Mouse (Mus musculus): ENCODE measurements around the gene Slc8a2. TPM values are rescaled to one million over a fixed set of nuclear protein-coding genes. Genes with fewer than 3 reads are reported as not detected.

Slc8a2 gene
- polyA plus RNA-seq, 1 experiment from 2014 or later, result 0.25 TPM

DNA sequence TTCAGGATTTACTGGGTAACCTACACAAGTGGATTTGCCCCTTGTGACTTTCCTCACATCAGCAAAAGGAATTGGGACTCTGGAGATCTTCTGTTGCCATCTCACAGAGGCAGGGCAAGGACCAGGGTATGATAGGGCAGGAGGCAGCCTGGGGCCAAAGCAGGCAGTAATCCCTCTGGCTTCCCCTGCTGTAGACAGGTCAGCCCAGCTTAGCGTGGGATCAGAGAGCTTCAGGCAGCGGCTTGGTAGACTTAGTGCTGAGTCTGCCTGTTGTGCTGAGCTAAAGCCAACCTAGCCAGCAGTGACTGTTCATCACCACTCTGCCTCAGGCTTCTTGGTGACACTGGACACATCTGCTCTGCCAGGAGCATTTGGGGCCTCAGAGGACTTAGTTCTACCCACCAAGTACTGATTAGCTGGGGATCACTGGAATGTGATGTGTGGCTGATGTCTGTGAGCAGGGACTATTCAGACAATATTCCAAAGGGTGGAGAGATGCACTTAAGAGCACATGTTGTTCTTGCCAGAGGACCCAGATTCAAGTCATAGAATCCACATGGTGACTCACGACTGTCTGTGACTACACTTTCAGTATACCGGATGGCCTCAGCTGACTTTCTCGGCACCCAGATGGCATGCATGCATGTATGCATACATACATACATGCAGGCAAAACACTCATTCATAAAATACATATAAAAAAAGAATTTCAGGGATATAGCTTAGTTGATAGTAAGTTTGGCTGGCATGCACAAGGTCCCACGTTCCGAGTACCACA is 24.8 kb upstream of the Slc8a2 start:
- H3K27ac ChIP-seq (replicated peaks), result no peak overlapping the region
- WGBS, result 92% methylated on average over 7 of the region's 7 CpGs
- H3K36me3 ChIP-seq, result peaks cover 80% of the 10 kb centered on the region
- DNase-seq (ENCODE audit: low spot score), result no peak
- no peaks in the 10 kb centered on the region for H3K27me3 ChIP-seq (ENCODE audit: low read depth, poor library complexity, severe bottlenecking)
- no peaks in the 10 kb centered on the region for H3K9me3 ChIP-seq (replicated peaks)
- peaks cover 10% of the 10 kb centered on the region for H3K4me1 ChIP-seq
- no peak overlapping the region for H3K4me3 ChIP-seq

DNA sequence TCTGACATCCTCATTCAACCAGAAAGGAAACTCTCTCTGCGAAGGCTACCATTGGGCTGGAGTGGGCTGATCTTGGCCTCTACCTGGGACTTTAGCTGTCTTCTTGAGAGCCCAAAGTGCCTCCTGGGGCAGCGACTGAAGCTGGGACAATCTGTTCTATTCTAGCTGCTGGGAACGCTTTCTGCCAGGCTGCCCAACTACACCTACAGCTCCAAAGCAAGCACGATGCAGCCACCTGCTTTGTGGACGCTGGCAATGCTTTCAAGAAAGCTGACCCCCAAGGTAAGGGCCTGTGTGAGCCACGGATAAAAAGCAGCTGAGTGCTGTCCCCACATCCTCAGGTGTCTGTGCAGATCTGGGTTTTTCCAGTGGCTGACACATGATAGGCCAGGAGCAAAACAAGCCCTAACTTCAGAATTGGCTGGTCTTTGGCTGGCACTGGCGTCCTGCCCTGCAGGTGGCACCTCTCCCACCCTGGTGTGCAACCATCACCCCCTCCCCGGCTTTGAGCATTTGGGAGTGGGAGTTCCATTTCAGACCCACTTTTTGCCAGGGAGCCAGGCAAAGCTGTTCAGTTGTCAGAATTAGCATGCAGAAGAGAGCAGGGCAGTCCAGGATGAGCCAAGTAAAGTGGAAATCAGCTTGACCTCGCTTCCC is 20.6 kb upstream of the Slc8a2 start:
- no peak overlapping the region for H3K27ac ChIP-seq (replicated peaks)
- DNase-seq (ENCODE audit: low spot score), result no peak
- H3K36me3 ChIP-seq, result peaks cover 86% of the 10 kb centered on the region
- no peak overlapping the region for H3K4me3 ChIP-seq
- H3K27me3 ChIP-seq (ENCODE audit: low read depth, poor library complexity, severe bottlenecking), result no peaks in the 10 kb centered on the region
- 92% methylated on average over 9 of the region's 9 CpGs for WGBS
- H3K9me3 ChIP-seq (replicated peaks), result no peaks in the 10 kb centered on the region
- H3K4me1 ChIP-seq, result no peaks in the 10 kb centered on the region; the same call in 1 of the 2 replicates

DNA sequence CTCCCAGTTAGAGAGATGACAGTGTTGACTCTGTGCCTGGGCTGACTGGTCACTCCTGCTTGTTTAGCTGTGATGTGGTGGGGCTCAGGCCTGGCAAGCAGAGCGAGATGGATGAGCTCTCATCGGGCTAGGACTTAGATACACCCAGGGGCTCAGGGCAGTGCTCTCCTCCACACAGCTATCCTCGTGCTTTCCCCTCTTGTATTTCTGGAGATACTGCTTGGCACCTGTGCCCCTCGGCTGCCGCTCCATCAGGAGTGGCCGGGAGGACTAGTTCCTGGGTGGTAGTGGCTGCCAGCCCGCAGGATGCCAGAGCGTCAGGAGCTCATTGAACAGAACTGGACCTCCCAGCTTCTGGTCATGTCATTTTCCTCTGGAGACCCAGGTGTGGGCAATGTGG is 19.5 kb upstream of the Slc8a2 start:
- Histone ChIP-seq H3K4me3 (no peak overlapping the region), H3K27me3 (ENCODE audit: low read depth, poor library complexity, severe bottlenecking) (no peaks in the 10 kb centered on the region), H3K27ac (replicated peaks) (no peak overlapping the region), H3K4me1 (no peaks in the 10 kb centered on the region), H3K9me3 (replicated peaks) (no peaks in the 10 kb centered on the region), H3K36me3 (peaks cover 87% of the 10 kb centered on the region)
- 92% methylated on average over 8 of the region's 8 CpGs for WGBS
- DNase-seq (ENCODE audit: low spot score), result no peak

DNA sequence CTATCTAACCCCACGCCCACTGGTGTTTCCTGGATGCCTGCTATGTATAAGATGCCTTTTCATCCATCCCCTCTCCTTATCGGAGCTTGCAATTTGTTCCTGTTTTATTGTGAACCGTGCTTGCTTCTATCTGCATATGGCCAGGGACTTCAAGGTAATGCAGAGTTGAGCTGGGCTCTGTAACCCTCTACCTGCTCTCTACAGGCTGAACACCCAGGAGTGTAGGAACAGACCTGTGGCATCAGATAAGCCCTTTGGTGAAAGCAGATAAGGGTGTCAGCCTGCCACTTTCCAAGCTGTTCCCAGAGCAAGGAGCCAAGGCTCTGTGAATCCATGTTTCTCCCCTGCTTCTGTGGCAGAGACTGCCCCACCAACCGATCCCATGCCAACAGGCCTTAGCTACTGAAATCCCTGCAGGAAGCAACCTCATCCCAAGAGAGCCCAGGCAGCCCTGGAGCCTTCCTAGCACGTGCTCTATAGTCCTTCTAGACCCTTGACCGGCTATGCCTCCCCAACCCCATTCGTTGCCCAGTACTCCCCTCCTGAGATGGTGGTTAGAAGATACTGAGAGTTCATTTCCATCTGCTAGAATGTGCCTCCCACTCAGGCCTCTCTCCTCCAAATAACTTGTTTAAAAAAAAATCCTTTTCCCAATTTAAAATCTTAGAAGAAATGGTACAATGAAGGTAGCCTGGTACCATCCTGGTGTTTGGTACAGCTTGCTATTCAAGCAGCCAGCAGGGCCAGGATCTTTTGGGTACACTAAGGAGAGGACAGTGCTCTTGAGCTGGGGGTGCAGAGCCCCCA is 18.1 kb upstream of the Slc8a2 start:
- no peak for DNase-seq (ENCODE audit: low spot score)
- no peak overlapping the region for H3K27ac ChIP-seq (replicated peaks)
- no peaks in the 10 kb centered on the region for H3K27me3 ChIP-seq (ENCODE audit: low read depth, poor library complexity, severe bottlenecking)
- H3K9me3 ChIP-seq (replicated peaks), result no peaks in the 10 kb centered on the region
- H3K4me1 ChIP-seq, result no peaks in the 10 kb centered on the region
- H3K36me3 ChIP-seq, result peaks cover 96% of the 10 kb centered on the region
- 92% methylated on average over 7 of the region's 7 CpGs for WGBS
- no peak overlapping the region for H3K4me3 ChIP-seq

DNA sequence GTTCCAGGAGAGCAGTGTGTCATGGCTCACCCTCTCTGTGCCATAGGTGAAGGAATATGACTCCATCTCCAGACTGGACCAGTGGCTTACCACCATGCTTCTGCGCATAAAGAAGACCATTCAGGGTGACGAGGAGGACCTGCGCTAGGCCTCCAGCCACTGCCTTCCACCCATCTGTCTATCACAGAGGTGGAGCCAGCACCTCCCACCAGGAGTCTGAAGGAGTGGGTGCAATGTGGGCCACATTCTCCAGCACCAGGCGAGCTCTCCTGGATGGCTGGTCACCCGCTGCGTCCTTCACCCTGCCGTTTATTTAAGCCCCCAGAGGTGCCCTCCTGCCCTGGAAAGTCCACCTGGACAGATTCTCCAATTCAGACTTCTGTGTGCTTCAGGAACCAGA is 13.2 kb upstream of the Slc8a2 start:
- Histone ChIP-seq H3K27ac (replicated peaks) (no peak overlapping the region), H3K4me3 (no peak overlapping the region), H3K27me3 (ENCODE audit: low read depth, poor library complexity, severe bottlenecking) (no peaks in the 10 kb centered on the region), H3K36me3 (peaks cover 64% of the 10 kb centered on the region), H3K4me1 (peaks cover 17% of the 10 kb centered on the region), H3K9me3 (replicated peaks) (no peaks in the 10 kb centered on the region)
- DNase-seq (ENCODE audit: low spot score), result no peak
- WGBS, result 90% methylated on average over 7 of the region's 7 CpGs

DNA sequence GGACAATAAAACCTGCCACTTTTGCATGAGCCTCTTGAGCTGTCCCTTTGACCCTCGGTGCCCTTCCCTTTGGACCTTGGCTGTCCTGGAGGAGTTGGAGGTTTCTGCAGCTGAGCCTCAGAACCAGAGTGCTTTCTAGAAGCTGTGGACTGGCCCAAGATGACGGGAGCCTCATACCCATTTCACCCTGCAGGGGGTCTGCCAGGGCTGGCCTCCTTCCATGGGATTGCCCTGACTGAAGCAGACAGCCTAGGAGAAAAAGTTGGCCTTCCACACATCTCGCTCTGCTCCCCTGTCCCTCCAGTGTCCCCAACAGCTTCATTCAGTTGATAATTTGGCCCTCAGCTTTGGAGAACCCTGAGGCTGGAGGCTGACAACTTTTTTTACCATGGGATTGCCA is 12.5 kb upstream of the Slc8a2 start:
- Histone ChIP-seq H3K9me3 (replicated peaks) (no peaks in the 10 kb centered on the region), H3K4me3 (no peak overlapping the region), H3K4me1 (peaks cover 17% of the 10 kb centered on the region), H3K27ac (replicated peaks) (no peak overlapping the region), H3K27me3 (ENCODE audit: low read depth, poor library complexity, severe bottlenecking) (no peaks in the 10 kb centered on the region), H3K36me3 (peaks cover 57% of the 10 kb centered on the region)
- DNase-seq (ENCODE audit: low spot score), result no peak
- WGBS, result 81% methylated on average over 3 of the region's 3 CpGs

DNA sequence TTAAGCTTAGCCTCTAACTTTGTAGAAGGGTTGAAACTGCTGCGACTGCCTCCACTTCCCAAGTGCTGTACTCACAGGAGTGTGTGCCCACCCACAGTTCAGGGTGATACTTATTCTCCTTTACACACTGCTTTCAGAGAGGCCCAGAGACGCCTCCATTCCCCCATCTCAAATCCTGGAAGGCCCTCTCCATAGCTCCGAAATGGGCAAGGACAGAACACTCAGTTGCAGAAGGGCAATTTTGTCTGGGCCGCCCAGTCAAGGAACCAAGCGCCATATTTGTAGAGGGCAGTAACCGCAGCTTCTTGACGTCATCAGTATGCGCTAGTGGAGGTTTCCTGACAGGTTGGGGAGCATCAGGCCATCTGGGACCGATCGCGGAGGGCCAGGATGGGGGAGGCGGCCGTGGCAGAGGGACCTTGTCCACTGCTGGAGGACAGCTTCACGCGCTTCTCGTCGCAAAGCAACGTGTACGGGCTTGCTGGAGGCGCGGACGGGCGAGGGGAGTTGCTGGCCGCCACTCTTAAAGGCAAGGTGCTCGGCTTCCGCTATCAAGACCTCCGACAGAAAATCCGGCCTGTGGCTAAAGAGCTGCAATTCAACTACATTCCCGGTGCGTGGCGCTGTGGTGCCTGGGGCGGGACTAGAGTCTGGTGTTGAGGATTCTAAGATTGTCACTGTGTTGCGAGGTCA is 9.9 kb upstream of the Slc8a2 start, which contains the start of gene Kptn:
TSS of gene Kptn (plus strand) at position 327 of the 693 bp plus-strand sequence.
- Histone ChIP-seq H3K4me1 (peaks cover 17% of the 10 kb centered on the region), H3K27me3 (ENCODE audit: low read depth, poor library complexity, severe bottlenecking) (no peaks in the 10 kb centered on the region), H3K9me3 (replicated peaks) (no peaks in the 10 kb centered on the region), H3K27ac (replicated peaks) (peak within 1 kb of the TSS; percentile 95), H3K36me3 (peaks cover 34% of the 10 kb centered on the region), H3K4me3 (peak within 1 kb of the TSS; percentile 73)
- WGBS, result 2% methylated on average over 33 of the region's 33 CpGs
- DNase-seq (ENCODE audit: low spot score), result peak; percentile 92

DNA sequence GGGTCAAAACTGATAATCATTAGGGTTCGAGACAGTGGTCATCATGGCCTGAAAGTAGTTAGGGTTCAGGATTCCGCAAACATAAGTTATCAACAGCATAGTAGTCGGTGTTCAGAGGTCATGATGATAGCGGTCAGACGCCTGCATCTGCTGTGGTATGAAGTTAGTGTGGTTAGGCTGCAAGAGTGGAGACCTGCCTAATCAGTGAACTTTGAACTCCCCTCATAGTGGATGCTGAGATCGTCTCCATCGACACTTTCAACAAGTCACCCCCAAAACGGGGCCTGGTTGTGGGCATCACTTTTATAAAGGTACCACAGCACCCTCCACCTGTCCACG is 9.4 kb upstream of the Slc8a2 start:
- WGBS, result 56% methylated on average over 9 of the region's 9 CpGs
- Histone ChIP-seq H3K27ac (replicated peaks) (peak overlapping the region; percentile 95), H3K9me3 (replicated peaks) (no peaks in the 10 kb centered on the region)

DNA sequence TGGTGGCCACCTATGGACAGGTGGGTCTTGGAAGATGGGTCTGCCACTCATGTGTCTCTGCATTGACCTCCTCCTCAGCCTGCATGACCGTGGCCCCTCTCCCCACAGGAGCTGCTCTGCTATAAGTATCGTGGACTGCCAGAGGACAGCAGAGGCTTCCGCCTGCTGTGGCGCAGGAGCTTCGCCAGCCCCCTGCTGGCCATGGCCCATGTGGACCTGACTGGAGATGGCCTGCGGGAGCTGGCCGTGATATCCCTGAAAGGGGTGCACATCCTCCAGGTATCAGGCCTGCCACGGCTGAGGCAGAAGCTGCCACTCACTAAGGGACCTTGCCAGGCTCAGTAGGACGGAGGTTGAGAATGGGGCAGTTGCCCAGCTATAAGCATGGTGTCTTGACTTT is 3.8 kb upstream of the Slc8a2 start:
- peaks cover 7% of the 10 kb centered on the region; the same call in 1 of the 2 replicates for H3K27me3 ChIP-seq (ENCODE audit: low read depth, poor library complexity, severe bottlenecking)
- WGBS, result 85% methylated on average over 9 of the region's 9 CpGs
- H3K9me3 ChIP-seq (replicated peaks), result no peaks in the 10 kb centered on the region
- H3K4me1 ChIP-seq, result peaks cover 22% of the 10 kb centered on the region
- H3K4me3 ChIP-seq, result no peak overlapping the region
- DNase-seq (ENCODE audit: low spot score), result no peak
- no peak overlapping the region for H3K27ac ChIP-seq (replicated peaks)
- peaks cover 13% of the 10 kb centered on the region; the same call in 1 of the 2 replicates for H3K36me3 ChIP-seq

More for the DNA sequence above, 9.4 kb upstream of the Slc8a2 start:
- Histone ChIP-seq H3K4me1 (peaks cover 17% of the 10 kb centered on the region), H3K4me3 (peak overlapping the region; percentile 73), H3K36me3 (peaks cover 29% of the 10 kb centered on the region), H3K27me3 (ENCODE audit: low read depth, poor library complexity, severe bottlenecking) (no peaks in the 10 kb centered on the region)
- DNase-seq (ENCODE audit: low spot score), result no peak

DNA sequence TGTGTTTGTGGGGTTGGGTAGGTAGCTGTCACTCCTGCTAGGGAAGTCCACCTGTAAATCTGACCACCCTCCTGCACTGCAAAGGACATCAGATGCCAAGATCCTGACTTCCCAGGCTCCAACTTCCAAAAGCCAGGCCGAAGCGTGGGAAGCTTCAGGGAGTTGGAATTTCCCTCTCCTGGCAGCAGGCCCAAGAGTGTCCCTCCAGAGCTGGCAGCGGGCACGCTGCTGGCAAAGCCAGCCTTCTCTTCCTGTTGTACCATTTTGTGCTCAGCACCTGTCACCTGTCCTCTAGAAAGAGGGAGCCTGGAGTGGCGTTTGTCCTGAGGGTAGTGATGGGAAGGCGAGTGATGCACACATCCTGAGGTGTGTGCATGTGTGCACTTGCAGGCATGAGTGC is 1.3 kb upstream of the Slc8a2 start:
- 89% methylated on average over 6 of the region's 6 CpGs for WGBS
- Histone ChIP-seq H3K9me3 (replicated peaks) (no peaks in the 10 kb centered on the region), H3K27ac (replicated peaks) (no peak overlapping the region), H3K4me3 (no peak overlapping the region), H3K36me3 (peaks cover 10% of the 10 kb centered on the region; the same call in 1 of the 2 replicates), H3K4me1 (peaks cover 45% of the 10 kb centered on the region), H3K27me3 (ENCODE audit: low read depth, poor library complexity, severe bottlenecking) (peaks cover 19% of the 10 kb centered on the region)
- DNase-seq (ENCODE audit: low spot score), result no peak

DNA sequence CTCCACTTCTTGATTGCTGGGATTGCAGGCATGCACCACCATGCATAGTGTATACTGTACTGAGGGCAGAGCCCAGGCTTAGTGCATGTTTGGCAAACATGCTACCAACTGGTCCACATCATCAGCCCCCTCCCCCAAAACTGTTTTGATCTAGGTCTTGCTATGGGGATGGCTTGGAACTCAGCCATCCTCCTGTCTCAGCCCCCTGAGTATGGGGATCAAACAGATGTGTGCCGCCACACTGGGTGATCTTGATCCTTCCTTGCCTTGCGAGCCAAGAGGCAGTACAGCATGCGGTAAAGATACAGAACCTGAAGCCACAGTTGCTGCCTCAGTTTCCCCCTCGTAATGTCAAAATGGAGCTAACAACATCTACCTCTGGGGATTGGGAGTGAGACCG is 727 bp upstream of the Slc8a2 start:
- Histone ChIP-seq H3K4me3 (peak overlapping the region; percentile 86; the same call in 1 of the 2 replicates), H3K27ac (replicated peaks) (peak overlapping the region; percentile 91), H3K9me3 (replicated peaks) (no peaks in the 10 kb centered on the region), H3K27me3 (ENCODE audit: low read depth, poor library complexity, severe bottlenecking) (peaks cover 19% of the 10 kb centered on the region), H3K36me3 (peaks cover 10% of the 10 kb centered on the region; the same call in 1 of the 2 replicates), H3K4me1 (peaks cover 45% of the 10 kb centered on the region)
- DNase-seq (ENCODE audit: low spot score), result no peak
- WGBS, result 65% methylated on average over 5 of the region's 5 CpGs
